Mouse (Mus musculus) MEL (cell line): ENCODE data around the gene Mrps26.

ENCODE experiments used
- CHD1 ChIP-seq: IDR thresholded peaks from 2 replicates; pipeline ENCODE4 v1.6.1; 2012; ENCODE audit warnings: low read depth, mild to moderate bottlenecking, inconsistent platforms, low read length, improper control_type of control experiment
- CTCF ChIP-seq, 3 experiments: IDR thresholded peaks in 2 of 3; conservative IDR thresholded peaks in 1 of 3; 2 replicates each; pipeline ENCODE4 v1.5.1; 2011 to 2012; ENCODE audit warnings: low read length in 3 of 3, low read depth in 2 of 3, mild to moderate bottlenecking in 2 of 3, improper control_type of control experiment in 1 of 3, inconsistent platforms in 1 of 3, mixed read lengths in 1 of 3, moderate library complexity in 1 of 3; ENCODE audit not compliant: control insufficient read depth in 1 of 3, insufficient read depth in 1 of 3, poor library complexity in 1 of 3, severe bottlenecking in 1 of 3
- E2F4 ChIP-seq: IDR thresholded peaks from 2 replicates; pipeline ENCODE4 v1.6.1; 2011; ENCODE audit warnings: low read depth, low read length, improper control_type of control experiment, borderline replicate concordance
- EP300 ChIP-seq, 2 experiments: IDR thresholded peaks; 2 replicates each; pipeline ENCODE4 v1.6.1; 2011; ENCODE audit warnings: improper control_type of control experiment in 2 of 2, low read length in 2 of 2, low read depth in 1 of 2, mild to moderate bottlenecking in 1 of 2
- JUND ChIP-seq: IDR thresholded peaks from 2 replicates; pipeline ENCODE4 v1.6.1; 2011; ENCODE audit warnings: low read depth, mild to moderate bottlenecking, improper control_type of control experiment, low read length
- MYB ChIP-seq: IDR thresholded peaks from 2 replicates; pipeline ENCODE4 v1.6.1; 2011; ENCODE audit warnings: mild to moderate bottlenecking, low read depth, low read length, improper control_type of control experiment
- NELFE ChIP-seq: IDR thresholded peaks from 2 replicates; pipeline ENCODE4 v1.6.1; 2011; ENCODE audit warnings: low read depth, low read length, improper control_type of control experiment
- RCOR1 ChIP-seq: IDR thresholded peaks from 2 replicates; pipeline ENCODE4 v1.6.1; 2012; ENCODE audit warnings: low read depth, mild to moderate bottlenecking, inconsistent platforms, low read length, improper control_type of control experiment
- SIN3A ChIP-seq: IDR thresholded peaks from 2 replicates; pipeline ENCODE4 v1.6.1; 2012; ENCODE audit warnings: low read length, improper control_type of control experiment, inconsistent platforms
- USF1 ChIP-seq: IDR thresholded peaks from 2 replicates; pipeline ENCODE4 v1.6.1; 2014; ENCODE audit warnings: low read depth, mild to moderate bottlenecking, inconsistent platforms, low read length, improper control_type of control experiment, moderate library complexity
- USF2 ChIP-seq, 2 experiments: IDR thresholded peaks; 2 replicates each; pipeline ENCODE4 v1.6.1; 2011 to 2012; ENCODE audit warnings: improper control_type of control experiment in 2 of 2, low read length in 2 of 2, borderline replicate concordance in 1 of 2, inconsistent platforms in 1 of 2, low read depth in 1 of 2, mild to moderate bottlenecking in 1 of 2; ENCODE audit not compliant: insufficient read depth in 1 of 2

DNA sequence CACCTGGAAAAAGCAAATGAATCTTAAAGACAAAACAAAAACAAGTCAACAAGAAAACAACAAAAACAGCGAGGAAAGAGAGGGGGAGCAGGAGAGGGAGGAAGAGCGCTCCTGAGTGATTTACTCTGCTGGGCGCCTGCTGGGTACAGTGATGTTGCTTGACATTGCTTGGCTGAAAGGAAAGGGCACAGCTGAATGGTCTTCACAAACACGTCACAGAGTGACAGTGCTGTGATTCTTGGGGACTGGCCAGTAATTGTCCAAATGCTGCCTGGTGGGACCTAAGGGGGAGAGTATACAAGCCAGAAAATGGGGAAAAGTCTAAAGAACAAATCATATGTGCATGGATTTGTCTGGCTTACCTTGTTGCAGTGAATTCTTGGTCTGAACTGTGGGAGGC is 38.7 kb downstream of the Mrps26 start:
- TF ChIP-seq CHD1 = no peak
- TF ChIP-seq E2F4 = no peak
- TF ChIP-seq EP300 (IDR thresholded peaks at IDR 0.05; ENCODE audit: low read depth in 1 of 2, low read length in 2 of 2) = no peak
- no peak for TF ChIP-seq CTCF (IDR thresholded peaks at IDR 0.05 in 2 of 3, conservative IDR thresholded peaks at IDR 0.05 in 1 of 3; ENCODE audit: control insufficient read depth in 1 of 3, insufficient read depth in 1 of 3, low read depth in 2 of 3, low read length in 3 of 3, poor library complexity in 1 of 3, severe bottlenecking in 1 of 3)
- TF ChIP-seq MYB = no peak
- no peak for TF ChIP-seq USF1
- TF ChIP-seq RCOR1 = no peak
- TF ChIP-seq USF2 (IDR thresholded peaks at IDR 0.05; ENCODE audit: borderline replicate concordance in 1 of 2, insufficient read depth in 1 of 2, low read depth in 1 of 2, low read length in 2 of 2) = no peak
- no peak for TF ChIP-seq SIN3A
- TF ChIP-seq JUND = no peak
- TF ChIP-seq NELFE = no peak
